Mouse (Mus musculus) embryonic facial prominence, embryonic 12.5 days (tissue): ENCODE results near the gene Fyn. TPM values are rescaled to one million over a fixed set of nuclear protein-coding genes. Genes with fewer than 3 reads are reported as not detected.

ENCODE experiments used
- ATAC-seq: fragments of 200-750 bp; cut with Nextera tagmentation; 2 replicates; pipeline ENCODE4 v1.8.0; 2017; ENCODE audit not compliant: insufficient number of reproducible peaks, insufficient read depth, low FRiP score, low TSS enrichment
- H3K27ac ChIP-seq: fragments of 300-500 bp; sonication (generic); 2 replicates; pipeline ENCODE4 v1.5.1; 2016; ENCODE audit warnings: mild to moderate bottlenecking
- H3K27me3 ChIP-seq: fragments of 300-500 bp; sonication (generic); 2 replicates; pipeline ENCODE4 v1.6.1; 2016; ENCODE audit warnings: mild to moderate bottlenecking, moderate library complexity
- H3K36me3 ChIP-seq: fragments of 300-500 bp; sonication (generic); 2 replicates; pipeline ENCODE4 v1.6.1; 2016; ENCODE audit warnings: mild to moderate bottlenecking
- H3K4me1 ChIP-seq: fragments of 300-500 bp; sonication (generic); 2 replicates; pipeline ENCODE4 v1.6.1; 2016
- H3K4me2 ChIP-seq: fragments of 300-500 bp; sonication (generic); replicated peaks from 2 replicates; pipeline ENCODE4 v1.6.1; 2016; ENCODE audit warnings: mild to moderate bottlenecking, moderate library complexity
- H3K4me3 ChIP-seq: fragments of 300-500 bp; sonication (generic); 2 replicates; pipeline ENCODE4 v1.5.1; 2016; ENCODE audit warnings: mild to moderate bottlenecking
- H3K9ac ChIP-seq: fragments of 300-500 bp; sonication (generic); 2 replicates; pipeline ENCODE4 v1.6.1; 2016; ENCODE audit warnings: mild to moderate bottlenecking, moderate library complexity
- H3K9me3 ChIP-seq: fragments of 300-500 bp; sonication (generic); 2 replicates; pipeline ENCODE4 v1.6.1; 2016; ENCODE audit warnings: mild to moderate bottlenecking, moderate library complexity
- WGBS: fragments of 180-500 bp; shearing (Covaris S2); methylation state at CpG from one replicate; pipeline ENCODE4 v1.1.7; 2016; 5-methylcytosine and 5-hydroxymethylcytosine counted together
- polyA plus RNA-seq: library from polyadenylated mRNA; unstranded; fragments of >200 nt; fragmentation: Nextera tagmentation; extraction: Ambion mirVana; gene quantifications from 2 replicates; pipeline ENCODE4 v1.2.1, GENCODE M21; 2016

The Fyn gene
- polyA plus RNA-seq, 1 experiment from 2014 or later = 41.8 TPM

DNA sequence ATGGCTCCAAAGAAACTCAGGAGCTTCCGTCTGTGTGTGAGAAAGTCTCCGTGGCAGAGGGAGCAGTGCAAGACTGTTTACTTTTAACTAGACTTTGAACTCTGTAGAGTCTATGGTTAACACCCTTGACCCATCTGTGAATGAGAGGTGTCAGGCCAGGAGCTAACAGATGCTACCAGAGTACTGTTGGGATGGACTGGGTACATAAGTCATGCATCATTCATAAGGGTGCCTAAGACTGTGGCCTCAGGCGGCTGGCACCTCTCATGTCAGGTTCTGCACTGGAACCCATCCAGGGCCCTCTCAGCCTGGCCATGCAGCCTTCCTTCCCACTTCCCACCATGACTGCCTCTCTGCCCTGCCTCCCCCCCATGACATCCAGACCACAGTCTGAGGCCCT lies 166.7 kb downstream of the Fyn start:
- no peak for ATAC-seq

DNA sequence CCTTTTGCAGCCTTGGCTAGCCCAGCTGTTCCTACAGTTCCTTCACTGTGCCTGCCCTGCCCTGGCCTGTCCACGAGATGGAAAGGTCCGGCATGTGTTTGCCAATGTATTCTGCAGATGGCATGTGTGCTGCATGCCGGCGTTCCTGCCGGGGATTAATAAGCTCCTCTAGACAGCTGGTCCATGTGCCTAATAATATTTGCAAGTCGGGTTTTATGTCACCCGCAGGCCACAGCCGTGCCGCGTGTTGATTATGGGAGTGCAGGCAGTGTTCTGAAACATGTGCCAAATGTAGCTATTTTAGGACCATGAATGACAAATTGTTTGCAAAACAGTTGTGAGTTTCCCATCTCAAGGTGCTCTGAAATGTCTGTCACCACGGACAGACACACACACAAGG lies 167.6 kb downstream of the Fyn start:
- Histone ChIP-seq H3K9me3 (no peaks in the 10 kb centered on the region), H3K4me2 (no peak overlapping the region), H3K27me3 (no peaks in the 10 kb centered on the region), H3K36me3 (no peaks in the 10 kb centered on the region), H3K9ac (no peak overlapping the region), H3K27ac (peak overlapping the region; percentile 74), H3K4me1 (peaks cover 68% of the 10 kb centered on the region), H3K4me3 (no peak overlapping the region)
- 78% methylated on average over 11 of the region's 11 CpGs for WGBS
- no peak for ATAC-seq

More for the DNA sequence above, 166.7 kb downstream of the Fyn start:
- Histone ChIP-seq H3K27me3 (no peaks in the 10 kb centered on the region), H3K9me3 (no peaks in the 10 kb centered on the region), H3K36me3 (no peaks in the 10 kb centered on the region), H3K4me2 (no peak overlapping the region), H3K4me3 (no peak overlapping the region), H3K27ac (peak overlapping the region; percentile 74), H3K4me1 (peaks cover 62% of the 10 kb centered on the region), H3K9ac (no peak overlapping the region)
- 62% methylated on average over 3 of the region's 3 CpGs for WGBS

DNA sequence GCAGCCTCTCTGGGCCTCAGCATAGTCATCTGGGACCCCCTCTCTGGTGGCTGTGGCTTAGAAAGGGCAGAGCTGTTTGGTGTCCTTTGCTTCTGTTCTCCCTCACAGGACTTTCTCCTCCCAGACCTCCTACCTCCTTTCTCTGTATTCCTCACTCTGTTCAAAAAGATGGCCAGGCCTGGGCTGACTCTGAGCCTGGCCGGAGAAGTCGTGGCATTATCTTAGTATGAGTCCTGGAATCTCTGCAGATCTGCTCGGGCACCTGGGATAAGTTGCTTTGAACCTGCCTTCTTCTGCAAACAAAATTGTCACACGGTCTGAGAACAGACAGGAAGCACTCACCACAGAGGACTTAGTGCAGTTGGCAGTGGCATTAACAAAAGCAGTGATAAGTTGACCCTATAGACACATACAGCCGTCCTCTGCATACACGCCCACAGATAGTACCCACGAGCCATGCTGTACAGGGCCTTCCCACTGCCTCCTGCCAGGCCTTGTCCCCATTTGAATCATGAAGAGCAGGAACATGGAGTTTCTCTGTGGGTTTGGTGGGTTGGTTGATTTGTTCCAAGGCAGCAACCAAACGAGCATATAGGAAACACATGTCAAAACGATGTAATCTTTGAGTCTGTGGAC lies 171.5 kb downstream of the Fyn start:
- Histone ChIP-seq H3K4me2 (no peak overlapping the region), H3K4me1 (peaks cover 63% of the 10 kb centered on the region), H3K27me3 (no peaks in the 10 kb centered on the region), H3K4me3 (no peak overlapping the region), H3K9me3 (no peaks in the 10 kb centered on the region), H3K36me3 (no peaks in the 10 kb centered on the region), H3K27ac (peak overlapping the region; percentile 76), H3K9ac (no peak overlapping the region)
- WGBS = 54% methylated on average over 9 of the region's 9 CpGs
- no peak for ATAC-seq

DNA sequence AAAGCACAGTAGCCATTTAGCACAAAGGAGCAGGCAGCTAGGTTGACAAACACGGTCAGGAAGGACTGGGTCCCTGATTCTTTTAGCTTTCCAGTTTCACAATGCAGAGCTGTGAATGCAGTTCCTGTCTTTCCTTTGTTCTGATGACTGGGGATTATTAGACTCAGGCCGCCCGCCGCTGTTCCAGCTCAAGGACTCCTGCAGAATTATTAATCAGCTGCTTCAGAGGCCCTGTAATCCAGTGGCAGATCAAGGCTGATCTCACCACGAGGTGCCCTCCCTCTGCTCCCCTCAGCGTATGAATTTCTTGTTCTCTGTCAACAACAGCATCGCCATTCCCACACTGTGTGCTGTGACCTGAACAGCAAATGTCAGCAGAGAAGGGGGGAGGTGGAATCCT lies 172.3 kb downstream of the Fyn start:
- no peak overlapping the region for H3K9ac ChIP-seq
- no peaks in the 10 kb centered on the region for H3K9me3 ChIP-seq
- no peak overlapping the region for H3K4me3 ChIP-seq
- peak overlapping the region; percentile 87 for H3K27ac ChIP-seq
- WGBS = 7% methylated on average over 7 of the region's 7 CpGs
- peaks cover 57% of the 10 kb centered on the region for H3K4me1 ChIP-seq
- peak; percentile 64 for ATAC-seq
- H3K27me3 ChIP-seq = no peaks in the 10 kb centered on the region
- H3K4me2 ChIP-seq = no peak overlapping the region
- no peaks in the 10 kb centered on the region for H3K36me3 ChIP-seq

DNA sequence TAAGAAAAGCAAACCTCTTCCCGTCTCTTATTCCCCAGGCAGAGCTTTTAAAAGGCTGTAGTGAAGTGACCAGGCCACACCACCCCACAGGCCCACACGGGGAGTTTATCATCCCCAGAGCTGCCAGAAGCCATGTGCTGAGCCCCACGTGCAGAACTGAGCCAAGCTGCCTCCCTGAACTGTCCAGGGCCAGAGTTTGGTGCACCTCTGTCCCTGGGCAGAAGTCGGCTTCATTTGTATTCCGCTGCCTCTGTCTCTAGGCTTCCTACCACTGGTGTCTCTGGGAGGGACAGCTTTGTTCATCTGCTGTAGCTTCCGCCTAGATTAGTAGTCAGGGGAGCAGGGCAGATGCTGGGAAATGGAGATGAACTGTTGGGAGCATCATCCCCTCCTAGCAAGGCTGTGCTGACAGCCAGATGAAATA lies 172.8 kb downstream of the Fyn start:
- Histone ChIP-seq H3K9me3 (no peaks in the 10 kb centered on the region), H3K36me3 (no peaks in the 10 kb centered on the region), H3K27ac (peak overlapping the region; percentile 87), H3K4me1 (peaks cover 56% of the 10 kb centered on the region), H3K4me2 (no peak overlapping the region), H3K27me3 (no peaks in the 10 kb centered on the region), H3K9ac (no peak overlapping the region), H3K4me3 (no peak overlapping the region)
- 40% methylated on average over 6 of the region's 6 CpGs for WGBS
- ATAC-seq = no peak

DNA sequence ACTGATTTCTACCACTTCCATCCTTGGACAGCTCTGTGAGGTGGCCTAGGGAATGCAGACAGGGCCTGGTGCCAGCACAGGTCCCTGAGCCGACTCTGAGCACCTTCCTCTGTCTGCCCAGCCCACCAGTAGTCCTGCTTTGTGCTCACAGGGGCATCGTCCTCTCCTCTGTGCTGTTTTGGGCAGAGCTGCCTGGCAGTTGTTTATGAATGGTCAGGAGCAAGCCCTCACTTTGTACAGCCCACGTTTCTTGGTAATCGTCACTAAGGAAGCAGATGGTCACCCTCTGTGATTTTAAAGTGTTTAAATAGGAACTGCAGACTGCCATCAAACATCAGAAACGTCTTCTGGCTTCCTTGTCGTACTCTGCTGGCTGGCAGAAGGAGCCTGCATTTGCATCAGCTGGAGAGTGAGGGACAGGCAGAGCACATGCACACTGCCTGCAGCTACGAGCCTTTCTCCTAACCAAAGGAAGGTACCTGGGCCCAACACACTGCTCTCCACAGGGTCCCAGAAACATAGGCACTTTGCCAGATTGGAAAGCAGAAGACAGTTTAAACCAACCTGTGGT lies 173.4 kb downstream of the Fyn start:
- peak overlapping the region; percentile 19; the same call in 1 of the 2 replicates for H3K9ac ChIP-seq
- WGBS = 32% methylated on average over 7 of the region's 7 CpGs
- no peak overlapping the region for H3K4me2 ChIP-seq
- H3K9me3 ChIP-seq = no peaks in the 10 kb centered on the region
- H3K27ac ChIP-seq = peak overlapping the region; percentile 87
- no peak; the same call in 1 of the 2 replicates for ATAC-seq
- no peaks in the 10 kb centered on the region for H3K27me3 ChIP-seq
- H3K4me3 ChIP-seq = no peak overlapping the region
- no peaks in the 10 kb centered on the region for H3K36me3 ChIP-seq
- peaks cover 56% of the 10 kb centered on the region for H3K4me1 ChIP-seq

DNA sequence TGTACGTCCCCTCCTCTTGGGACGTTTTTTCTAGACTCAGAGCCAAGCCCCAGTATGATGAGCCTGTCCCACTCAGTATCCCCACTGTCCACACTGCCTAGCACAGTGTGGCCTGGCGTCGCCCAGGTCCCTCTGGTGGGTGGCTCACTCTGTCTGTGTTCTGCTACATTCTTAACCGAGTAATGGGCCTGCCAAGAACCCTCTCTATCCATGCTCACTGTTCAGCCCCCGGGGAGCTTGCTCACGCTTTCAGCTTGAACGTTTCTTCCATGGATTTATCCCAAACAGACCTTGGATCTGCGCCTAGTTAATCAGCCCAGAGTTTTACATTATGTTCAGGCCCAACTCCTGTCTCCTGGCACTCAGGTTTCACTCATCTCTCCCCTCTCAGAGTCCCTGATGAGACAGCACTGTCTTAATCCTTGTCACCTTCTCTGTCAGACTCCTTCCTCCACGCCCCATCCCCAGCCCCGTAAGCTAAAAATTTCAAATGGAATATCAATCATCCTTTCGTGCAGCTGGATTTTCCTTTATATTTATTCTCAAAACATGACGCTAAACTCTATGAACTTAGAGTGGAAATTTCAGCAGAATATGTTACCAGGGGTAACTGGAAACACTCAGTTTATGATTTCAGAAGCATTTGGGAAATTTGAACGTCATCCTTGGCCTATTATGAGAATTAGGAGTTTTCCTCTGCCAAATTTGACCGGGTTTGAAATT lies 174.0 kb downstream of the Fyn start:
- Histone ChIP-seq H3K27ac (peak overlapping the region; percentile 87), H3K4me1 (peaks cover 55% of the 10 kb centered on the region), H3K4me2 (no peak overlapping the region), H3K9me3 (no peaks in the 10 kb centered on the region), H3K36me3 (no peaks in the 10 kb centered on the region), H3K9ac (no peak overlapping the region), H3K27me3 (no peaks in the 10 kb centered on the region), H3K4me3 (no peak overlapping the region)
- WGBS = 61% methylated on average over 15 of the region's 15 CpGs
- ATAC-seq = no peak

DNA sequence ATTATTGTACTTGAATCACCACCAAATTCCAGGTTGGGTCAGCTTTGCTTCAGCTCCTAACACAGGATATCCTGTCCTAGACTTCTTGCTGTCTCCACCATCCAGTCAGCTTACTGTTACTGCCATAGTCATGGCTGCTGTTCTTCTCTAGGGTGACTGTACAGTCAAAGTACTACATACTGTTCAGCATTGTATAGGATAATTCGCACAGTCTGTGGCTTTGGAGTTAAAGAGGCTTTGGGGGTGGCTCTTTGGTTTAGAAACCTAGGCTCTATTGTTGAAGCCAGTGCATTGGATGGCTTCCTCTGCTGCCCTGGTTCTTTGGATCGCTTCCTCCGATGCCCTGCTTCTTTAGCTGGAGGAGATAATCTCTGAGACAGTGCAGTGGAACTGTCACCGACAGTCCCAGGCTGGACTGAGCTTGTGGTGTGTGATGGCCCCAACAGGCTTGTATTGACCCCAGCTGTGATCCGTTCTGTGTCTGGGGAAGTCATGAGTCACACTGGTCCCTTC lies 174.7 kb downstream of the Fyn start:
- ATAC-seq = no peak
- no peak overlapping the region for H3K4me2 ChIP-seq
- no peaks in the 10 kb centered on the region for H3K36me3 ChIP-seq
- H3K4me3 ChIP-seq = no peak overlapping the region
- peak overlapping the region; percentile 74 for H3K27ac ChIP-seq
- no peak overlapping the region for H3K9ac ChIP-seq
- peaks cover 55% of the 10 kb centered on the region for H3K4me1 ChIP-seq
- H3K27me3 ChIP-seq = no peaks in the 10 kb centered on the region
- no peaks in the 10 kb centered on the region for H3K9me3 ChIP-seq
- 81% methylated on average over 5 of the region's 5 CpGs for WGBS

DNA sequence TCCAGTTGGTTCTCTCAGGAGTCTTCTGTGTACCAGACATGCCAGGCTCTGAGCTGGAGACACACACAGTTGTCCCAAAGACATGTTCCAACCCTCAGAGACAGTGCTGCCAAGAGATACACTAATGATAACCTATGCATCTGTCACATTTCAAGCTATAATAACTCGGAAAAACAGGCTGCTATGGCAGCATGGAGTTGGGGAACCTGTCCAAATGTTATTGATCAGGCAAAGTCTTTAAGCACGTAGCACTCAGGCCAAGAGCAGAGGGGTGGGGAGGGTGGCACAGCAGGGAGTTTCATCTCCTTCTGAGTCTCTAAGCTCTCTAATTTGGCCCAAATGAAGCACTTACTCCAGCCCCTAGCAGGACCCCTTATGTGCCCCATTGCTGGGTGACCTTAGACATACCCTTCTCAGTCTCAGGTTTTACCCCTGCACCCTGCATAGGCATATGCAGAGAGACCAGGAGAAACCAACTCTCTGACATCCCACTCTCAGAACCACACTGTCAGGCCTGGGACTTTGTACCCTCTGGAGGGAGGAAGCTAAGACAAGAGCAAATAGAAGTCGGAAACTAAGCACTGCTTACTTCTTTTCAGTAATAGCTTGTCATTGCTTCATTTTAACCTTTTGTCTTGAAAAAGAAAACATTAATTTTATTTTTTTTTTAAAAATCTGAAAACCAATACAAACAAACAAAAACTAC lies 178.9 kb downstream of the Fyn start:
- Histone ChIP-seq H3K36me3 (no peaks in the 10 kb centered on the region), H3K27ac (no peak overlapping the region), H3K4me1 (peaks cover 38% of the 10 kb centered on the region), H3K27me3 (no peaks in the 10 kb centered on the region), H3K4me3 (no peak overlapping the region), H3K9ac (no peak overlapping the region), H3K4me2 (no peak overlapping the region), H3K9me3 (no peaks in the 10 kb centered on the region)
- 79% methylated on average over 3 of the region's 3 CpGs for WGBS
- no peak for ATAC-seq

DNA sequence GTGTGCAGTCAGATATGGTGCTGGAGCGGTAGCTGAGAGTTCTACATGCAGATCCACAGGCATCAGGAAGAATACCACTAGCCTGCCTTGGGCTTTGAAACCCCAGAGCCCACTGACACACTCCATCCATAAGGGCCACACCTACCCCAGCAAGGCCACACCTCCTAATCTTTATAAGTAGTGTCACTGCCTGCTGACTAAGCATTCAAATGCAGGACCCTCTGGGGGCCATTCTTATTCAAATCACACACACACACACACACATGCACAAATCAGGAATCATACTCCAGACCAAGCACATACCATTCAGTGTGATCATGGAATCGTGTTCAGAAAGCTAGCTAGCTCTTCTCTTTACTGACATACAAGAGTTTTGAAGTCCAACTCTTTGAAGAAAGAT lies 182.1 kb downstream of the Fyn start:
- no peaks in the 10 kb centered on the region for H3K27me3 ChIP-seq
- no peak for ATAC-seq
- H3K9ac ChIP-seq = no peak overlapping the region
- no peaks in the 10 kb centered on the region for H3K9me3 ChIP-seq
- peaks cover 4% of the 10 kb centered on the region; the same call in 1 of the 2 replicates for H3K36me3 ChIP-seq
- H3K4me2 ChIP-seq = no peak overlapping the region
- peaks cover 48% of the 10 kb centered on the region for H3K4me1 ChIP-seq
- no peak overlapping the region for H3K4me3 ChIP-seq
- H3K27ac ChIP-seq = no peak overlapping the region
- WGBS = 90% methylated on average over 2 of the region's 2 CpGs

DNA sequence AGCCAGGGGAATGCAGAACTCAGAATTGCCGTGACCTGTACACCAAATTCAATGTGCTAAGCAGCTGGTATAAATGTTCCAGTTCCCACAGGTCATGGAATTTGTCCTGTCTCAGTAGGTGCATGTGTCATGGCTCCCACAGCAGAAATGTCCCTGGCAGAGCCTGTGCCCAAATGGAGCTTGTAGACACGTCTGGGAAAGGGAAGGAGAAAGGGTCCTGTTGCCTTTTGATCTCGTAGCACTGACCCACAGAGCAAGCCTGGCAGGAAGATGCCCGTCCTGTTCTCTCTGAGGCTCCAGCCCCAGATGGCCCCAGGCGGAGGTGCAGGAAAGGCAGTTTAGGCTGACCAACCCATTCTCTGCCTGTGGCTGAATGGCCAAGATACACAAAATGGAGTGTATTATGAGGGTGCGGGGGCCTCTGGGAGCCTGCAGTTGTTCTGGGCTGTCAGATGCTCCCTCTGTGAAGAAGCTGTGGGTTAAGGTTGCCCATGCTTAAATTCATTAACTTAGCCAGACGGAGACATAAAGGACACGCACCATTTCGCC lies 183.1 kb downstream of the Fyn start:
- Histone ChIP-seq H3K27me3 (no peaks in the 10 kb centered on the region), H3K27ac (peak overlapping the region; percentile 72), H3K4me2 (no peak overlapping the region), H3K4me1 (peaks cover 53% of the 10 kb centered on the region), H3K4me3 (no peak overlapping the region), H3K36me3 (peaks cover 4% of the 10 kb centered on the region; the same call in 1 of the 2 replicates), H3K9me3 (no peaks in the 10 kb centered on the region), H3K9ac (peak overlapping the region; percentile 4; the same call in 1 of the 2 replicates)
- ATAC-seq = no peak
- WGBS = 49% methylated on average over 9 of the region's 9 CpGs
